Mouse (Mus musculus): ENCODE measurements at regions not wholly inside any gene's neighbourhood (a gene's known extent, or its start where the extent isn't known, plus 50 kb on each side); places are given as distances from the start of the nearest gene placed in this dataset.

- 72% methylated on average over 5 of the region's 5 CpGs for WGBS (ENCODE audit: missing documents)
- Histone ChIP-seq H3K4me3 (ENCODE audit: inconsistent target) (no peak overlapping the region), H3K36me3 (ENCODE audit: inconsistent target) (no peaks in the 10 kb centered on the region), H3K79me2 (ENCODE audit: inconsistent target) (no peaks in the 10 kb centered on the region), H3K27ac (no peak overlapping the region)
These were observed 86.2 kb upstream of the Cpm start for GRCm38 (mm10) chr10:117542886-117543695.

GRCm38 (mm10) chr10:117542351-117542750 is 86.9 kb upstream of the Cpm start:
- no peaks in the 10 kb centered on the region for H3K79me2 ChIP-seq (ENCODE audit: inconsistent target)
- H3K4me3 ChIP-seq (ENCODE audit: inconsistent target), result no peak overlapping the region
- WGBS (ENCODE audit: missing documents), result 93% methylated on average over 3 of the region's 5 CpGs
- no peaks in the 10 kb centered on the region for H3K36me3 ChIP-seq (ENCODE audit: inconsistent target)
- H3K27ac ChIP-seq, result no peak overlapping the region

GRCm38 (mm10) chr10:117541487-117541886 is 87.8 kb upstream of the Cpm start:
- 70% methylated on average over 1 of the region's 2 CpGs for WGBS (ENCODE audit: missing documents)
- no peak overlapping the region for H3K27ac ChIP-seq
- no peaks in the 10 kb centered on the region for H3K36me3 ChIP-seq (ENCODE audit: inconsistent target)
- H3K79me2 ChIP-seq (ENCODE audit: inconsistent target), result no peaks in the 10 kb centered on the region
- no peak overlapping the region for H3K4me3 ChIP-seq (ENCODE audit: inconsistent target)

DNA sequence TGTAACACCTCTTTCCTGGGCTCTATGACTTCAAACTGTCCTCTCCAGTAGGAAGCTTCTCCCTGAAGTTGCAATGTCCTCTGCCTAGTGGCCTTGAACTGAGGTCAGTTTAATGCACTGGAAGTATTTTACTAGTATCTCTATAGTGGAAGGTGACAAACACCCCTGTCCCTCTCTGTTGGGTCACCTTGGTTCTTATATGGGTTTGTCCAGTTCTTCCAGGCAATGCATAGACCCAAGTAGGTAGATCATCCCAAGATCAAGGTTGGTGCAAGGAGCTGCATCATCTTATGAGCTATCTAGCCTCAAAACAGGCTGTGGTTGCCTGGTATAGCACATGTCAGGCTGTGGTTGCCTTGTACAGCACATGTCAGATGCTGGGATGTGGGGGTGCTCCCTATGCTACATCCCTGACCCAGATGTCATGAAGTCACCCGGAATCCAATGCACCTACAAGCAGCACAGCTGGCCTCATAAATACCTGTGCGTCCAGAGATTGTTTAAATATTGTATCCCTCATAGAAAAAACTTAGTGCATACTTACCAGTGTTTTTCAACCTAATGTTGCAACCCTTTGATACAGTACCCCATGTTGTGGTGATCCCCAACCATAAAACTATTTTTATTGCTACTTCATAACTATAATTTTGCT is 88.4 kb upstream of the Cpm start:
- 93% methylated on average over 2 of the region's 2 CpGs for WGBS (ENCODE audit: missing documents)
- H3K27ac ChIP-seq, result no peak overlapping the region
- no peaks in the 10 kb centered on the region for H3K79me2 ChIP-seq (ENCODE audit: inconsistent target)
- no peak overlapping the region for H3K4me3 ChIP-seq (ENCODE audit: inconsistent target)
- H3K36me3 ChIP-seq (ENCODE audit: inconsistent target), result no peaks in the 10 kb centered on the region

GRCm38 (mm10) chr10:117540112-117540594 is 89.1 kb upstream of the Cpm start:
- WGBS (ENCODE audit: missing documents), result 100% methylated on average over 2 of the region's 2 CpGs
- no peak overlapping the region for H3K4me3 ChIP-seq (ENCODE audit: inconsistent target)
- H3K27ac ChIP-seq, result no peak overlapping the region
- H3K36me3 ChIP-seq (ENCODE audit: inconsistent target), result no peaks in the 10 kb centered on the region
- H3K79me2 ChIP-seq (ENCODE audit: inconsistent target), result no peaks in the 10 kb centered on the region

DNA sequence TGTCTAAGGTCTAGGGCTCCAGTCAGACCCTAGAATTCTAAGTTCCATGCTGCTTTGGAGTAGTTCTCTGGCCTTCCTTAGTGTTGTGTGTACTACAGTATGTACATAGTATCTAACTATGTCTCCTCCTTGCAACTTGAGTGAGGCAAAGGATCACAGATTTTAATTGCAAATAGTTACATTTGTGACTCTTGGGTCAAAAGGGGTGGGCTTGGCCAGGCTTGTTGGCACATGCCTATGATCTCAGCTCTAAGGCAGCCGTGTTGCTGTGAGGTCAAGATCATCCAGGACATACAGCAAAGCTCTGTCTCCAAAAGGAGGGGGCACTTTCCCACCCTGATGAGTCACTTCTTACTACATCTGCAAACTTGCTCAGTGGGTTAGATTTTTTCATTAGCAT is 89.8 kb upstream of the Cpm start:
- WGBS (ENCODE audit: missing documents), result 94% methylated on average over 1 of the region's 1 CpGs
- Histone ChIP-seq H3K79me2 (ENCODE audit: inconsistent target) (no peaks in the 10 kb centered on the region), H3K36me3 (ENCODE audit: inconsistent target) (no peaks in the 10 kb centered on the region), H3K27ac (no peak overlapping the region), H3K4me3 (ENCODE audit: inconsistent target) (no peak overlapping the region)

- H3K36me3 ChIP-seq (ENCODE audit: inconsistent target), result no peaks in the 10 kb centered on the region
- H3K79me2 ChIP-seq (ENCODE audit: inconsistent target), result no peaks in the 10 kb centered on the region
- 85% methylated on average over 5 of the region's 5 CpGs for WGBS (ENCODE audit: missing documents)
- no peak overlapping the region for H3K4me3 ChIP-seq (ENCODE audit: inconsistent target)
- no peak overlapping the region for H3K27ac ChIP-seq
These were observed 90.6 kb upstream of the Cpm start for GRCm38 (mm10) chr10:117538725-117539124.

GRCm38 (mm10) chr10:117536769-117537599 is 92.3 kb upstream of the Cpm start:
- WGBS (ENCODE audit: missing documents), result 93% methylated on average over 15 of the region's 15 CpGs

GRCm38 (mm10) chr10:117535843-117536242 is 93.5 kb upstream of the Cpm start:
- WGBS (ENCODE audit: missing documents), result 93% methylated on average over 3 of the region's 4 CpGs
- H3K4me3 ChIP-seq (ENCODE audit: inconsistent target), result no peak overlapping the region
- H3K36me3 ChIP-seq (ENCODE audit: inconsistent target), result no peaks in the 10 kb centered on the region
- H3K27ac ChIP-seq, result no peak overlapping the region
- no peaks in the 10 kb centered on the region for H3K79me2 ChIP-seq (ENCODE audit: inconsistent target)

More at GRCm38 (mm10) chr10:117536769-117537599, 92.3 kb upstream of the Cpm start:
- Histone ChIP-seq H3K27ac (no peak overlapping the region), H3K36me3 (ENCODE audit: inconsistent target) (no peaks in the 10 kb centered on the region), H3K79me2 (ENCODE audit: inconsistent target) (no peaks in the 10 kb centered on the region), H3K4me3 (ENCODE audit: inconsistent target) (no peak overlapping the region)

DNA sequence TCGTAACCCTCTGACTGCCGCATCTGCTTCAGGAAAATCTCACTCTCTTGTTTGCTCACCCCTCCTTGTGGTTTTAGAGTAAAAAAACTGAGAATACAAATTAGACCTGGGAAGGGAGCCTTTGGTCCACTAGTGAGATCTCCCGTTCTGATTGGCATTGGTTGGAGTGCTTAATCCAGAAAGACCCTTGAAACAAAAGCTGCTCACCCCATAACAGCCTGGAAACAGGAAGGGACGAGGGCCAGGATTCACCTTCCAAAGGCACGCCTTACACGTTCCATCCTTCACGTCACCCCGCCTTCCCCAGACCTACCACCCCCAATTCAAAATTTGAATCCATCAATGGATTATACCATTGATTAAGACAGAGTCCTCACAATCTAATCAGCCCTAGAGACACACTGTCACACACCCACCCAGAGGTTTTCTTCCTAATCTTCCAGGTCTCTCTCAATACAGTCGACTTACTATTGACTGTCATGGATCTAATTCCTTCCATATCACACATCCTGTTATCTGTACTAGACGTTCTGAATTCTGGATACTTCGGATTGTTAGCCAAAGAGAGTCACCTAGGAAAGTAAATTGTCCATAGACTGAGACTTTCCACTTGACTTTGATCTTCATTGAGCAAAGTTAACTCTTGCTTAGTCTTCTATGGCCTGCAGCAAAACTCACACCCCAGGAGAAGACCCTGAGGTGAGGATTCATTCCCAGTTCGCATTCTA is 94.1 kb upstream of the Cpm start:
- Histone ChIP-seq H3K4me3 (ENCODE audit: inconsistent target) (no peak overlapping the region), H3K79me2 (ENCODE audit: inconsistent target) (no peaks in the 10 kb centered on the region), H3K36me3 (ENCODE audit: inconsistent target) (no peaks in the 10 kb centered on the region), H3K27ac (no peak overlapping the region)
- 87% methylated on average over 11 of the region's 12 CpGs for WGBS (ENCODE audit: missing documents)

GRCm38 (mm10) chr10:117534478-117534877 is 94.8 kb upstream of the Cpm start:
- Histone ChIP-seq H3K4me3 (ENCODE audit: inconsistent target) (no peak overlapping the region), H3K27ac (no peak overlapping the region), H3K36me3 (ENCODE audit: inconsistent target) (no peaks in the 10 kb centered on the region), H3K79me2 (ENCODE audit: inconsistent target) (no peaks in the 10 kb centered on the region)
- WGBS (ENCODE audit: missing documents), result 91% methylated on average over 3 of the region's 4 CpGs

DNA sequence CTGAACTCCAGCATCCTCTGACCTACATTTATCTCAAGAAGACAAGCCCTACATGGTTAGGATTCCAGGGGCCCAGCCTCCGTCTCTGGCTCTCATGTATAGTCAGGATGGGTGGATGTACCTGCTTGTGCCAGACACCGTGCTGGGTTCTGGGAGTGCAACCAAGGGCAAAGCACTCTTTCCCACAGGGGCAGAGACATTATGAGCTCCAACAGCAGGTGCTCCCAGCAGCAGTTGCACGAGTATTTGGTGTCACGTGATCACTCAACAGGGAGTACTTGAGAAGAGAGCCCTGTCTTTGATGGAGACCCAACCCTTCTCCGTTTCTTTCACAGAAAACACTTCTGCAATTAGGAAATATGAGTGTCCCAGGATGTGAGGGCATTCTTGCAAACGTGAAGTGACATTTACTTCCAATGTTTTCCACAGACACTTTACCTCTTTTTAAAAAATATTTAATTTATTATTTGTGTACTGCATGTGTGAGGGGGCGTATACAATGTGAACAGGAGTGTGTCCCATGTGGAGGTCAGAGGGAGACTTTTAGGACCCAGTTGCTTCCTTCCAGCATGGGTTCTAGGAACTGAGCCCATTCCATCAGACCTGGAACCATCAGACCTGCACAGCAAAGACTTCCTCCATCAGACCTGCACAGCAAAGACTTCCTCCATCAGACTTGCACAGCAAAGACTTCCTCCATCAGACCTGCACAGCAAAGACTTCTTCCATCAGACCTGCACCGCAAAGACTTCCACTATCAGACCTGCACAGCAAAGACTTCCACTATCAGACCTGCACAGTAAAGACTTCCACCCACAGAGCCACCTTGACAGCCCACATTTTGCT is 95.5 kb upstream of the Cpm start:
- no peak overlapping the region for H3K27ac ChIP-seq
- WGBS (ENCODE audit: missing documents), result 92% methylated on average over 8 of the region's 8 CpGs
- H3K36me3 ChIP-seq (ENCODE audit: inconsistent target), result no peaks in the 10 kb centered on the region
- no peaks in the 10 kb centered on the region for H3K79me2 ChIP-seq (ENCODE audit: inconsistent target)
- no peak overlapping the region for H3K4me3 ChIP-seq (ENCODE audit: inconsistent target)

- WGBS (ENCODE audit: missing documents), result 100% methylated on average over 1 of the region's 1 CpGs
These were observed 96.4 kb upstream of the Cpm start for GRCm38 (mm10) chr10:117532750-117533540.

More at GRCm38 (mm10) chr10:117532750-117533540, 96.4 kb upstream of the Cpm start:
- H3K36me3 ChIP-seq (ENCODE audit: inconsistent target), result no peaks in the 10 kb centered on the region
- H3K27ac ChIP-seq, result no peak overlapping the region
- no peak overlapping the region for H3K4me3 ChIP-seq (ENCODE audit: inconsistent target)
- no peaks in the 10 kb centered on the region for H3K79me2 ChIP-seq (ENCODE audit: inconsistent target)
